Mouse (Mus musculus) neural tube, embryonic 14.5 days (tissue): ENCODE measurements around the gene Etfb. TPM values are rescaled to one million over a fixed set of nuclear protein-coding genes. Genes with fewer than 3 reads are reported as not detected.
"Not testable (repeated sequence)": the region's sequence is repeated elsewhere in the genome, so short reads cannot be mapped to it uniquely, and the experiment has no call there.

Source experiments
- ATAC-seq: fragments of 200-750 bp; cut with Nextera tagmentation; 2 replicates; pipeline ENCODE4 v1.8.0; 2017; ENCODE audit warnings: low read depth, mild to moderate bottlenecking, moderate TSS enrichment, moderate library complexity
- H3K27ac ChIP-seq: fragments of 300-500 bp; sonication (generic); 2 replicates; pipeline ENCODE4 v1.5.1; 2014; ENCODE audit warnings: low read depth, mild to moderate bottlenecking, control low read depth, low read length, moderate library complexity, mixed read lengths
- H3K27me3 ChIP-seq: fragments of 300-500 bp; sonication (generic); 2 replicates; pipeline ENCODE4 v1.6.1; 2014; ENCODE audit warnings: low read length; ENCODE audit not compliant: control insufficient read depth, insufficient read depth
- H3K36me3 ChIP-seq: fragments of 300-500 bp; sonication (generic); 2 replicates; pipeline ENCODE4 v1.6.1; 2014; ENCODE audit warnings: low read length, mixed read lengths; ENCODE audit not compliant: control insufficient read depth, insufficient read depth
- H3K4me1 ChIP-seq: fragments of 300-500 bp; sonication (generic); 2 replicates; pipeline ENCODE4 v1.6.1; 2014; ENCODE audit warnings: low read length; ENCODE audit not compliant: control insufficient read depth, insufficient read depth
- H3K4me2 ChIP-seq: fragments of 300-500 bp; sonication (generic); 2 replicates; pipeline ENCODE4 v1.6.1; 2014; ENCODE audit warnings: mild to moderate bottlenecking, low read depth, low read length, control low read depth
- H3K4me3 ChIP-seq: fragments of 300-500 bp; sonication (generic); 2 replicates; pipeline ENCODE4 v1.5.1; 2014; ENCODE audit warnings: low read depth, low read length, control low read depth, mixed read lengths
- H3K9ac ChIP-seq: fragments of 300-500 bp; sonication (generic); replicated peaks from 2 replicates; pipeline ENCODE4 v1.6.1; 2014; ENCODE audit warnings: low read depth, mild to moderate bottlenecking, control low read depth, low read length, mixed read lengths
- H3K9me3 ChIP-seq: fragments of 300-500 bp; sonication (generic); 2 replicates; pipeline ENCODE4 v1.6.1; 2016; ENCODE audit warnings: low read length; ENCODE audit not compliant: control insufficient read depth
- WGBS: fragments of 180-500 bp; shearing (Covaris S2); extraction: QIAGEN DNeasy Blood & Tissue Kit; methylation state at CpG from one replicate; pipeline ENCODE4 v1.1.7; 2014; 5-methylcytosine and 5-hydroxymethylcytosine counted together
- polyA plus RNA-seq: library from polyadenylated mRNA; unstranded; fragments of >200 nt; fragmentation: Nextera tagmentation; extraction: Ambion mirVana; gene quantifications from 2 replicates; pipeline ENCODE4 v1.2.1, GENCODE M21; 2014

Gene Etfb
- polyA plus RNA-seq = 107 and 129 TPM in 2 replicates

DNA sequence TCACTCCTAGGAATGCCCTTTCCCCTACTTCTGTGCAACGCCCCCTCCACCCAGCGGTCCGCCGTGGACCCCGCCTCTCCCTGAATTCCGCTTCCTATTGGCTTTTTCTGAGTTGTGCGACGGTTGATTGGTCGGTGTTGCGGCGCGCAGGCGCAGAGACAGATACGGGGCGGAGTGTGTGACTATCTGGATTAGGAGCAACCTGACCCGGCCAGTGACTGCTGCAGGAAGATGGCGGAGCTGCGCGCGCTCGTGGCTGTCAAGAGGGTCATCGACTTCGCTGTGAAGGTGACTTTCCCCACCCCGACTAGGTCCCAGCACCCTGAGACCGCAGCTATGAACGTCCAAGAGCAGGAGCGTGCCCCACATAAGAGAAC lies at the start of gene Etfb, which contains the start of gene Gm45233:
TSS of gene Etfb (plus strand) at position 167 of the 377 bp plus-strand sequence.
TSS of gene Gm45233 (plus strand) at position 212 of the 377 bp plus-strand sequence.
- ATAC-seq = peak; percentile 97
- H3K36me3 ChIP-seq = no peaks in the 10 kb centered on the region
- H3K9me3 ChIP-seq = no peaks in the 10 kb centered on the region
- H3K9ac ChIP-seq = peak within 1 kb of the TSS; percentile 66
- H3K27ac ChIP-seq = peak within 1 kb of the TSS; percentile 90
- peak within 1 kb of the TSS; percentile 52 for H3K4me3 ChIP-seq
- peaks cover 17% of the 10 kb centered on the region for H3K4me1 ChIP-seq
- peak within 1 kb of the TSS; percentile 57 for H3K4me2 ChIP-seq
- no peaks in the 10 kb centered on the region for H3K27me3 ChIP-seq
- under 1% methylated on average over 27 of the region's 27 CpGs for WGBS

DNA sequence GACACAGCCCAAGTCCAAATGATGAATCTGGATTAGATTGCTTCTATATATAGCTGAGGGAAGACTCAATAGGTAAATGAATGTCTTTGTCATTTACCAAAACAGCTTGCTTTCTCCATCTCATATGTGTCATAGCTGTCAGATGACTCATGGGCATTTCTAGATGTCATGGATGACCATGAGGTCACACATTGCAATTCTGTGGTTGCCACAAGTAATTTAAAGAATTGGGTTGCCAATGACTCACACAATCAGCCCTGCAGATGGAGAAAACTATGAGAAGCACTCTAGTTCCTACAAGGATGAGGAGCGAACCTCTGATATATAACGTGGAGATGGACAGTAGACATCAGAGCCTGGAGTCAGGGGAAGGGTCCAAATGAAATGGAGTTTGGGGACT lies 44.4 kb upstream of the Etfb start:
- Histone ChIP-seq H3K4me1 (no peaks in the 10 kb centered on the region), H3K27ac (no peak overlapping the region), H3K9me3 (no peaks in the 10 kb centered on the region), H3K4me2 (no peak overlapping the region), H3K36me3 (no peaks in the 10 kb centered on the region), H3K9ac (no peak overlapping the region), H3K4me3 (no peak overlapping the region), H3K27me3 (no peaks in the 10 kb centered on the region)
- 82% methylated on average over 2 of the region's 2 CpGs for WGBS
- ATAC-seq = no peak

DNA sequence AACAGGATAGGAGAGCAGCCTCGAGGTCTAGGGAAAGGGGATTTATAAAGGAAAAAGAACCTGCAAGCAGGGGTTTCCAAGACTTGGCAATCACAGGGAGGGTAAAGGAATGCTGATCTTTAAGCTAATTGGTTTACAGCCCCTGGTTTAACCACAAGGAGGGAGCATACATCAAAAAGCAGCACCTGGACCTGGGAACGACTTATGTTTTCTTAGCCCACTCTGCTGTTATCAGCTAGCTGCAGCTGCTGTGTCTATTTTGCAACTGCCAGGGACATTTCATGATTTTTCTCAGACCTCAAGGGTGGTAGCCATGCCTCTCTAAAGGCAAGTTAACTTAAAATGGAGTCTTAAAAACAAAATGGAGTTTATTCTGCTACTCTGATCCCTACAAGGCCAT lies 41.2 kb upstream of the Etfb start:
- no peak for ATAC-seq
- no peaks in the 10 kb centered on the region for H3K36me3 ChIP-seq
- H3K9me3 ChIP-seq = no peaks in the 10 kb centered on the region
- no peaks in the 10 kb centered on the region for H3K4me1 ChIP-seq
- H3K27ac ChIP-seq = no peak overlapping the region
- H3K4me3 ChIP-seq = no peak overlapping the region
- WGBS = 17% methylated on average over 2 of the region's 2 CpGs
- H3K27me3 ChIP-seq = no peaks in the 10 kb centered on the region
- no peak overlapping the region for H3K4me2 ChIP-seq
- H3K9ac ChIP-seq = no peak overlapping the region

DNA sequence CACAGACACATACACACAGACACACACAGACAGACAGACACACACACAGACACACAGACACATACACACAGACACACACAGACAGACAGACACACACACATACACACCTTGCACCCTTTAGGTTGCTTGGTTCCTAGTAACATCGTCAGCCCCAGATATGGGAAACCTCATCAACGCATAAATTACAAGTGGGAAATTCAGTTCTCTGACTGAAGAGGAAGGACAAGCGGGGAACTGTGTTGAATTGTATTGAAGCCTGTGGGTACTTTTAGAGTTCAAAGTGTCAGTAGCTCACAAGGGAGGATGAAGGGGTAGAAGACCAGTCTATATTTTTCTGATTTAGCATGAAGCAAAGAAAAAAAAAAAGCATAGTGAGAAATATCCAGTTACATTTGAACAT lies 36.3 kb upstream of the Etfb start:
- Histone ChIP-seq H3K9ac (no peak overlapping the region), H3K36me3 (no peaks in the 10 kb centered on the region), H3K27ac (no peak overlapping the region), H3K9me3 (no peaks in the 10 kb centered on the region), H3K4me1 (no peaks in the 10 kb centered on the region), H3K4me2 (no peak overlapping the region), H3K27me3 (no peaks in the 10 kb centered on the region), H3K4me3 (no peak overlapping the region)
- WGBS = 82% methylated on average over 3 of the region's 3 CpGs
- no peak for ATAC-seq

DNA sequence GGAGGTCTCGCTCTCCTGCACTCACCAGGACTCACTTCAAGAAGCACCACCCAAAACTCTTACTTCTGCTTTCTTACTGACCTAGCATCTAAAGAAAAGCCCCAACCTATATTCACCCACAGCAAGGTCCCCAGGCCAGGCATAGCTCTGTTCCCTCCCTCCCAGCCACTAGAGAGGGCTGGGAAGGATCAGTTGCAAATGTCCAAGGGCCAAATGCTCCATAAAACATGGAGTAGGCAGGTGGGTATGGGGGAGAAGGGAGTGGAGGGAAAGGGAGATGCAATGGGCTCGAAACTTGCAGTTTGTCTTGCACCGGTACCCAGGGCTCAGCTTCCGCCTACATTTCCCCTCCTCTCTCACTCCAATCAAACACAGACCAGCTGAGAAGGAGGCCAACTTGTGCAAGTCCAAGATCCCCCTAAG lies 35.7 kb upstream of the Etfb start, which contains the start of gene Siglecg:
TSS of gene Siglecg (plus strand) at position 74 of the 423 bp plus-strand sequence.
- Histone ChIP-seq H3K4me2 (no peak within 1 kb of the TSS), H3K27me3 (no peaks in the 10 kb centered on the region), H3K27ac (no peak within 1 kb of the TSS), H3K9ac (no peak within 1 kb of the TSS), H3K4me1 (no peaks in the 10 kb centered on the region), H3K9me3 (no peaks in the 10 kb centered on the region), H3K36me3 (no peaks in the 10 kb centered on the region), H3K4me3 (no peak within 1 kb of the TSS)
- ATAC-seq = no peak
- WGBS = 87% methylated on average over 4 of the region's 4 CpGs

DNA sequence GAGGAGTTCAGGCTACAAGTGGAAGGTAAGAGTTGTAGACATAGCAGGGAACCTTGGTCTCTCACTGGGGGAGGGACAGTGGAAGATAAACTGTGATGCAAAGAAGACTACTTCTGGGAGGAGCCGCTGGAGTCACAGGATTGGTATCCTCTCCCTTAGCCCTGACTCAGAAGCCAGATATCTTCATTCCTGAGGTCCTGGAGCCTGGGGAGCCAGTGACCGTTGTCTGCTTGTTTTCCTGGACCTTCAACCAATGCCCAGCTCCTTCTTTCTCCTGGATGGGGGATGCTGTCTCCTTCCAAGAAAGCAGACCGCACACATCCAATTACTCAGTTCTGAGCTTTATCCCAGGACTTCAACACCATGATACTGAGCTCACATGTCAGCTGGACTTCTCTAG lies 34.8 kb upstream of the Etfb start:
- Histone ChIP-seq H3K27me3 (no peaks in the 10 kb centered on the region), H3K4me1 (no peaks in the 10 kb centered on the region), H3K4me3 (no peak overlapping the region), H3K4me2 (no peak overlapping the region), H3K9me3 (no peaks in the 10 kb centered on the region), H3K36me3 (no peaks in the 10 kb centered on the region), H3K27ac (no peak overlapping the region), H3K9ac (no peak overlapping the region)
- no peak for ATAC-seq
- 79% methylated on average over 3 of the region's 3 CpGs for WGBS

DNA sequence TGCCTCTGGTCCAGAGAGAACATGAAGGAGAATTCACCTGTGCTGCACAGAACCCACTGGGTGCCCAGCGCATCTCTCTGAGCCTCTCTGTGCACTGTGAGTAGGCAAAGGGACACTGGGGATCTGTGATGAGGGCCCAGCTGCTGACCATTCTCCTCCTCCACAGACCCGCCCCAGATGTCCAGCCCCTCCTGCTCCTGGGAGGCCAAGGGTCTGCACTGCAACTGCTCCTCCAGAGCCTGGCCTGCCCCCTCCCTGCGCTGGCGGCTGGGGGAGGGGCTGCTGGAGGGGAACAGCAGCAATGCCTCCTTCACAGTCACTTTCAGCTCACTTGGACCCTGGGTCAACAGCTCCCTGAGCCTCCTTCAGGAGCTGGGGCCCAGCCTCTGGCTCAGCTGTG lies 32.2 kb upstream of the Etfb start:
- not testable (repeated sequence) for ATAC-seq, H3K4me1 ChIP-seq, H3K9ac ChIP-seq, H3K4me3 ChIP-seq, H3K27me3 ChIP-seq, H3K4me2 ChIP-seq, H3K9me3 ChIP-seq, H3K27ac ChIP-seq, H3K36me3 ChIP-seq
- WGBS = 32% methylated on average over 4 of the region's 4 CpGs

DNA sequence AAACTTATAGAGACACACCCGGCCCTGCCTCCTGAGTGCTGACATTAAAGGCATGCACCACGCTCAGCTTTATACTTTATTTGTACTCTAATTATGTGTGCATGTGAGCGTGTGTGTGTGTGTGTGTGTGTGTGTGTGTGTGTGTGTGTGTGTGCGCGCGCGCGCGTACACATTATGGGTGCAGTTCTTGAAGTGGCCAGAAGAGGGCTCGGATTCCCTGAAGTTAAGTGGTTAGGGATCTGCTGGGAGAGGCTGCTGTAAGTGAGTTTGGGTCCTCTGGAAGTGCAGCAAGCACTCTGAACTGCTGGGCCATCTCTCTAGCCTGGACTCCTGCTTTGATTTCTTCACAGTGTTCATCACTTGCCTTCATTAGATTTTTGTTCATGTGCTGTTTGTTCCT lies 26.6 kb upstream of the Etfb start:
- Histone ChIP-seq H3K4me2 (no peak overlapping the region), H3K9ac (no peak overlapping the region), H3K9me3 (no peaks in the 10 kb centered on the region), H3K36me3 (no peaks in the 10 kb centered on the region), H3K4me3 (no peak overlapping the region), H3K27ac (no peak overlapping the region), H3K27me3 (no peaks in the 10 kb centered on the region), H3K4me1 (no peaks in the 10 kb centered on the region)
- WGBS = 86% methylated on average over 10 of the region's 10 CpGs
- no peak for ATAC-seq

DNA sequence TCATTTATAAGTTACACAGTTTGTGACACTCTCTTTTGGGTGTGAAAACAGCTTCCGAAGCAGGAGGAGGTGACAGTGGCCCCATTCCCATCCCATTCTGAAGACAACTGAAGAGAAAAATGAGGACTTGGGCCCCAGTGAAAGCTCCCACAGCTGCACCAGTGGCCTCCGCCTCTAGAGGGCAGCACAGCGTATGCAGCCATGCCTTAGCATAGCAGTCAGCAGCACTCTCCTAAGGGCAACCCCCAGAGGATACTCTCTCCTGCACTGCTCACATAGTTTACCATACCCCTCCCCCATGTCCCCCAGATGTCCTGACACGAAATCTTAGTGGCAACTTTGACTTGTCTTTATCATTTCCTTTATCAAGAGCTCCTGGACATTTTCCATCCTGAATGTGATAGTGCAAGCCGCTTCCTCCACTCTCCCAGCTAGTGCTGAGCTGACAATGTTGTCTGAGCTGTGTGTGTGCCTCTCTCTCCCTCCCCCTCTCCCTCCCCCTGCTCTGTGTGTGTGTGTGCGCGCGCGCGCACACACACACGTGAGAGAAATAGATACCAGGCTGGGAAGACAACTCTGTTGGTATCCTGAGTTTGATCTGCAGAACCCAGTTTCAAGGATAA lies 20.8 kb upstream of the Etfb start:
- H3K27me3 ChIP-seq = no peaks in the 10 kb centered on the region
- ATAC-seq = peak; percentile 98
- no peak overlapping the region for H3K27ac ChIP-seq
- H3K9me3 ChIP-seq = no peaks in the 10 kb centered on the region
- WGBS = 11% methylated on average over 11 of the region's 11 CpGs
- no peak overlapping the region for H3K9ac ChIP-seq
- no peaks in the 10 kb centered on the region for H3K4me1 ChIP-seq
- no peak overlapping the region for H3K4me3 ChIP-seq
- no peaks in the 10 kb centered on the region for H3K36me3 ChIP-seq
- peak overlapping the region; percentile 23; the same call in 1 of the 2 replicates for H3K4me2 ChIP-seq
